Mouse (Mus musculus) WW6 (cell line): ENCODE measurements around the gene Ism2.
A peak's percentile ranks its signal among the peaks of the same experiment; 100 is the strongest.
"Not testable (repeated sequence)": the region's sequence is repeated elsewhere in the genome, so short reads cannot be mapped to it uniquely, and the experiment has no call there.

ENCODE experiments used
- DNase-seq: peaks from one replicate; pipeline ENCODE4 v3.0.0-alpha.2; 2013; ENCODE audit warnings: low read depth, low spot score

Gene Ism2

DNA sequence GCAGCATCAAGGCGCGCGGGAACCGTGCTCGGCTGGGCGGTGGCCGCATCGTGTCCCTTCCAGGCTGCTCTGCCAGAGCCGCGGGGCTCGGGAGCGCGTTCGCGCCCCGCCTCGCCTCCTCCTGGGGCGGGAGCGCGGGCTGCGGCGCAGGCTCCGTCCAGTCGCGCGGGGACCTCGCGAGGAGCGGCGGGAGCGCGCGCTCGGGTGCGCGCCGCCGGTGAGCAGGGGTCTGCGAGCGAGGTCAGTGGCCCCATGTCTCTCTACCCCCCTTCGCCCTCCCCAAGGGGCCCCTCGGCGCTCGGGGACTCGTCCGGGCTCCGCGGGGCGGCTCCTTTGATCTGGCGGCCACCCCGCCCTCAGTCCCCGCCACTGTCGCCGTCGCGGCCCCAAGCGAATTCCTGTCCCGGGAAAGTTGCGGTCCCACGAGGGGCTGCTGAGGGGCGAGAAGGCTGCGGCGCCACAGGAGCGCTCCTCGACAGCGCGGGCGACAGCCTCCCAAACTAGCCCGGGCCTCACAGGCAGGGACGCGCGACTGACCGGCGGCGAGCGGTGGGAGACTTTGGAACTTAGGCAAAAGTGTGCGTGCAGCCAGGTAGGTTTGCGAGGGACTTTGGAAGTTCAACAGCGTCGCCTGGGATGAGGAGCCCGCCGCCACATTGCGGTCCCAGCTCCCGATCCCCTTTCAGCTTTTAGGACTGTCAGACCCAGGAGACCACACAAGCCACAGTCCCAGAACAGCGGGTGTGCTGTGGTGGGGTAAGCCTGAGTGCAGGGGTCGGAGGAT lies at the start of gene Ism2:
Ism2 (minus strand) TSS at position 49 of the 784 bp plus-strand sequence.
- no peak for DNase-seq

DNA sequence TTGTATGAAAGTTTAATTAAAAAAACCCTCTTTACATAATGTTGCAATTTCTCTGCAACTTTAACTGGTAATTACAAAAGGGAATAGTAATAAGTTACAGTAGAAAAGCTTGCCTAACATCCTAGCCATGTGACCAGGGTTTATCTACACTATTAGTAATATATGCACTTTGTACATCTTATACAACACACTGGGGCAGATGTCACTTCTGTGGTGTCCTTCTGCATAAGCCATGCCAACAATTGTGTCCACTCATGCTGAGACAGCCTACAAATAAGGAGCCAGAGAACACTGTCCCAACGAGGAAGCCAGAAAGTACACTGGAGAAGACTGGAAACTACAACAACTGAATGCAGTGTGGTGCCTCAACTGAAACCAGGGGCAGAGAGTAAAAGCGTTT lies 48.5 kb upstream of the Ism2 start:
- no peak for DNase-seq

DNA sequence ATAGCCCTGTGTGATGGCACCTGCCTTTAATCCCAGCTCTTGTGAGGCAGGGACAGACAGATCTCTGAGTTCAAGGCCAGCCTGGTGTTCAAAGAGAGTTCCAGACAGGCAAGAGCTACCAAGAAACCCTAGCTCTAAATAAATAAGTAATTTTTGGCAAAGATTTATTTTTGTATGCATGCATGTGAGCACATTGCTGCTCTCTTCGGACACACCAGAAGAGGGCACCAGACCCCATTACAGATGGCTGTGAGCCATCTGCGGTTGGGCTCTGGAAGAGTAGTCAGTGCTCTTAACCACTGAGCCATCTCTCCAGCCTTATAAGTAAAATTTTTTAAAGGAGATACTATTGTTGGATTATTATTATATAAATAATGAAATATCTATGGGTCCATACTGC lies 48.0 kb upstream of the Ism2 start:
- no peak for DNase-seq

DNA sequence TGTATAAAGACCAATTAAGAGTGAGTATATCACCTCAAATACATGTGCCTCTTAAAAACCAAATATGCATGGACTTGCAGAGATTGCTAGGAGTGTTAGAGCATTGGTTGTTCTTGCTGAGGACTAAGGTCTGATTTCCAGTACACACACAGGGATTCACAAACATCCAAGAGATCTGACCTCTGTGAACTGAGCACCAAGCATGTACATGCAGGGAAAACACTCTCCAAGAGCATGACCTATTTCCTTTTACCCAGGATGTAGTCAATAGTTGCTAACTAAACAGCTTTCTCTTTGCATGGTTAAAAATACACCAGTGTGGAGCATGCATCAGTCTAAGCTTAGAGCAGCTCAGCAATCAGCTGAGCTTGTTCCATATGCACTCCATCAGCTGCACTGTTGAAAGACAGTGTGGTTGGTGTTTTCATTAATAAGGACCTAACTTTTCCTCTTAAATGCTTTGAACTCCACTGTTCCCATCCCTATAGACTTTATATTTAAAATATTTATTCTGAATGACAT lies 43.6 kb upstream of the Ism2 start:
- no peak for DNase-seq

DNA sequence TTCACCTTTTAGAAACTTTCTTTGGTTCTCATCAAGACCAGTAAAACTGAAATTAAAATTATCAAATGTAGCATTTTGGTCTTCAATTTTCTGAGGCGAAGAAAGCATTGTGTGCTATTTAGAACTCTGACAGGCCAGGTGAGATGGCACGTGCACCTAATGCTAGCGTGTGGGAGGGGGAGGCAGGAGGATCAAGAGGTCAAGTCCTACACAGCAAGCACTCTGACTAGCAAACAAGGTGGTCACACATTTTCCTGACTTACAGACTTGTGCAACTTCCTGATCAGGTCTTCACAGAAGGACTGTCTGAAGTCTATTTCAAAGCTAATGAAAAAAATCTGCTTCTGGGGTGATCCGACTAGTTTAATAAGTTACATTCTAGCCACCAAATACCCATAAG lies 38.6 kb upstream of the Ism2 start:
- DNase-seq = no peak

DNA sequence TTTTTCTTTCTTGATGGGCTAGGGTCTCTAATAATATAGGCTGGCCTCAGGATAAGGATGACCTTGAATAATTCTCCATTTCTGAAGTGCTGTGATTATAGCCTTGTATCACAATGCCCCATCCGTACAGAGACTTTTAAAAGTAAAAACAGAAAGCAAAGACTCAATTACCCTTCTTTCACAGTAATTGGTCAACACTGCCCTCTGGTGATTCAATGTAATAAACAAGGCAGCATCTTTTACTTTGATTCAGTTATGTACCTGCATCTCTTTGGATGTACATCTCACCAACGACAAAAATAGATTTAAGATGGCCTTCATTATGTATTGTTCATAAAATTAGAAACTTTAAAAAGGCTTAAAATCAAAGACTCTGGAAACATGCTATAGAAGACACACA lies 35.4 kb upstream of the Ism2 start:
- no peak for DNase-seq

DNA sequence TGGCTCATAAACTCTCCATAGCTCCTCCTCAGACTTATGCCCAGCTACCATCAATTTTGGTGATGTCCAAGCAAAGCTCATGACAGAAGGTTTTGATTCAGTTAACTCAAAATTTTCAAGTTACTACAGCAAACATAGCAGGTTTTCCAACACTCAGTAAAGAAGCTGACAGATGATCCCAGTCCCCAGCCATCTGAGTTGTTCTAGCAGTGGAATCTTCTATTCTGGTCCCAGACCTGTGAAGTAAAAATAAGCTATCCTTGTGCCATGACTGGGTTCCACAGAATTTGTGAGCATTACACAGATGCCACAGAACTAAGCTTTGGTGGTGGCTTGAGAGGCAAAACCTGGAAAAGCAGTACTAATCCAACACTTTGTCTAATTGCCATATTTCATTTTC lies 34.3 kb upstream of the Ism2 start:
- no peak for DNase-seq

DNA sequence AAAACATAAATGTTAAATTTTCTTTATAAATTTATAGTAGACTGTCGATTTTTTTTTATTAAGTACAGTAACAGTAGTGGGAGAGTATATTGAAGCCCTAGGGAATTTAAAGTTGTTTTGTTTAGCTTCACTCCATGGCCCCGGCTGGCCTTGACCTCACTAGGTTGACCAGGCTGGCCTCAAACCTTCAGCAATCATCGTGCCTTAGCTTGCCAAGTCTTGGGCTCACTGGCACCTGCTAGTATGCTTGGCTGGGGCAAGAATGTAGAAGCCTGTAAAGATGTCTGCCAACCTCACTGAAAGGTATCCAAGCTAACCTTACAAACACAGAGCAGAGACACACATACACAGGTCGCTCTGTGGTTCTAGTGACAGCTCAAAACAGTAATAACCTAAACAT lies 33.0 kb upstream of the Ism2 start:
- no peak for DNase-seq

DNA sequence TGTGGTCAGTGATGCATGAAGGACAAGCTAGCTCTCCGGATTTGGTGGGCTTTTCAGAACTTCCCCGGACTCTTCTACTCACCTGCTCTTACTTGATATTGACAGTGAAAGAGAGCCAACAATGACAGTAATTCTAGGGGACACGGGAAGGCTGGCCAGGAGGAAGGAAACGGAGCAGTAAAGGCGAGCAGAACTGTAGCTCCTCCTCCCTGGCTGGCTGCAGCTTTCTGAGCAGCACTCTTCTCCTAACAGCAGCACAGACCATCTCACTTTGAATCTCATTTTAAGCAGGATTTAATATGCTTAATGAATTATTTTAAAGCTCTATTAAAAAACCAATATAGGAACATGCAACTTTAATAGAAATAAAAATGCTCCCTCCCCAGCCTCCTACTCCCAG lies 32.4 kb upstream of the Ism2 start:
- no peak for DNase-seq

DNA sequence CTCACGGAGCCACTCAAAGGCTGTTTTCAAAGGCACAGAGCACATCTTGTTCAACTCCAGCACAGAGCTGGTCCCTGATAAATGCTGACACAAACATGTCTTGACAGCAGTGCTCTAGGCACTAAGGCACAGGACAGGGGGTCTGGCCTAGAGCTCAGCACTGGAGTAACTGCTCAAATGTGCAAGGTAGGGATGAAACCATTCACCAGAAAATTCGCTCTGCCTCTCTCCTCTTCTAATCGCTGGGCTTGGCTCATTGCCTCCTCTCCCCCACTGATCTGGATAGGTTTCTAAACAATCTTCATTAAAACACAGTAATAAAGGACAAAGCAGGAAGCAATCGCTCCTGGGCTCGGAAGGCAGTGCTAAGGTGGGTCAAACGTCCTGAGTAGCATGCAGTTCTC lies 31.6 kb upstream of the Ism2 start:
- DNase-seq = no peak

DNA sequence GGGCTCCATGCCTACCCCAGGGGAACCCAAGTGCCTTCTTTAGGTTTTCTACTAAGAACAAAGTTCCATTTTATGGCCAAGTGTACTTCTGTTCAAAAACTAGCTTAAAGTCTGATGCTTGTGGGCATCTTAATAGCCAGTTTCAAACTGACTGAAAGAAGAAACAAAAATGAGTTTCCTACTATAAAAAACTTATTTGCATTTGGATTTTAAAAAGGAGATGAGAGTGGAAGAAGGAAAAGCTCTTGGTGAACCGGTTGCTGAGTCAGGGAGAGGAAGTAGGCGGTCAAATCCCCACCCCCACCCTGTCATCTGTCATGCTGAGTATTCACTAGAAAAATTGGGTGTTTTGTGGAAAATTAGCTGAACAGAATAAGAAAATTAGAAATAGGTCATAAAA lies 30.7 kb upstream of the Ism2 start:
- DNase-seq = no peak

DNA sequence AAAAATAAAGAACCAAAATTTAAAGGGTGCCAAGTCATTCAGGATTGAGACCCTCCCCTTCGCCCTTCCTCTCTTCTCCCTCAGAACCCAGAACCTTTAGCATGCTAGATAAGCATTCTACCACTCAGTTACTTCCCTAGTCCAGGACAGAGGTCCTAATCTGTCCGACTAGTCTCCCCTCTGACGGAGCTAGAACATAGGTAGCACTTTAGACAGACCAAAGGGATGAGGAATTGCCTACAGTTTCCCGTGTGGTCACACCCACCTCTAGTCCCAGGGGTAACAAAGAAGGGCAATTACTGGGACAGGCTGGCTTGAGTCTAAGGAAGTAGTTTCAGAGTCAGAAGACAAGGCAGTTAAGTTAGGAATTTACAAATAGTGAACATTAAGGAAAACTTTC lies 28.5 kb upstream of the Ism2 start:
- DNase-seq = no peak

DNA sequence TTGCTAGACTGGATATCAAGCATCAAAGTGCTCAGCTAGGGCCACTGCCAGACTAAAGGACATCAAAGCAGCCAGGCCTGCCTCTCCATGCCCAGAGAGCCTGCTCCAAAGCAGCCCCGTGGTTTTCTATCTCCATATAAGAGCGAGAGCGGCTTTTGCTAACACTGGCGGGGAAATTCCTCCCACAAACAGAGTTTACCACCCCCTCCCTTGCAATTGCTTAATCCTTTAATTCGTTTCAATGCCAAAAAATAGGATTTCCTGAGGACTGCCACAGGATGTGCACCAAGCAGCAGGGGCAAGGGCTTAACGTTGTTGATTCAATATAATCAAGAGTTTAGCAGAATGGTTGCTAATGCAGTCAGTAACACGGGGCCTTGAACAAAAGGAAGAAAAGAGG lies 28.1 kb upstream of the Ism2 start:
- DNase-seq = no peak

DNA sequence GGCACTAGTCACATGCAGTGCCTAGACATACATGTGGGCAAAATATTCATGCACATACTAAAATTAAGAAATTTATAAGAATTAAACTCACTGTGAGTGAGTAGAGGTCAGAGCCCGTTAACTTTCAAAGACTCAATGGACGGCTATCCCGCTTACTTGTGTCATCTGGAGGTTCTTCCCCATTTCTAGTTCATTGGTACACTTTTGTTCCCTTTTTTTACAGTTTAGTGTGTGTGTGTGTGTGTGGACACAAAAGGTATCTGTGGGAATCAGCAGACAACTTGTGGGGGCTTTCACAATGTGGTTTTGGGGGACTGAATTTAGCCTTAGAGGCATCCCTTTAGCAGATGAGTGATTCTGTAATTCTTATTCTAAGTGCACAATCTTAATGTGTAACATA lies 25.9 kb upstream of the Ism2 start:
- no peak for DNase-seq

DNA sequence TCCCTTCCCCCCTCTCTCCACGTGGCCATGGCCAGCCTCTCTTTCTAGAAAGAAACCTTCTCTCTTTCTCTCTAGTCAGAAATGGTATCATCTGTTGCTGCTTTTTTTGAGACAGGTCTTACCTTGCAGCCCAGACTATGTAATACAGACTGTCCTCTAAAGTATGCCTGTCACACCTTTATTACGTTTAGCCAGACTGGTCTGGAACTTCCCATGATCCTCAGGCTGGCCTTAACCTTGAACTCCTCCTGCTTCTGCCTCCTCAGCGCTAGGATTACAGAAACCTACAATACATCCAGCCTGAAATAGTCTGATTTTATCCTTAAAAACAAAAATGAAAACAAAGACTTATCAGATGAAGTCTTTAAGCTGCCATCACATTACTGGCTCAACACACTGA lies 19.7 kb upstream of the Ism2 start:
- no peak for DNase-seq

DNA sequence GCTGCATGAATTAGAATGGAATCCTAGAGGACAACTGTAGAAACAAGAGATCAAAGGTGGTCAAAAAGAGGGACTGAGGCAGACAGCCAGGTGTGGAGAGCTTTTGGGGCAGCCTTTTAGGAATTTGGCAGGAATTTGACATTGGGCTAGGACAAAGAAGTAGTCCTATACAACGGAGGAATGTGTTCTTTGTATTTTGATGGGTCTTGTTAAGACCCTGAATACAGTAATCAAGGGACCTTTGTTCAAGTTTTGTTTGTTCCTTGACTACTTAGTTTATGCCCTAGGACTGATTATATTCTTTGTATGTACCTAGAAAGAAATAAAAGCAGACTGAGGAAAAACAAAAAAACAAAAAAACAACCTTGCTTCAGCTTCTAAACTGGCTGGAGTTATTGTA lies 18.4 kb upstream of the Ism2 start:
- peak; percentile 76 for DNase-seq

DNA sequence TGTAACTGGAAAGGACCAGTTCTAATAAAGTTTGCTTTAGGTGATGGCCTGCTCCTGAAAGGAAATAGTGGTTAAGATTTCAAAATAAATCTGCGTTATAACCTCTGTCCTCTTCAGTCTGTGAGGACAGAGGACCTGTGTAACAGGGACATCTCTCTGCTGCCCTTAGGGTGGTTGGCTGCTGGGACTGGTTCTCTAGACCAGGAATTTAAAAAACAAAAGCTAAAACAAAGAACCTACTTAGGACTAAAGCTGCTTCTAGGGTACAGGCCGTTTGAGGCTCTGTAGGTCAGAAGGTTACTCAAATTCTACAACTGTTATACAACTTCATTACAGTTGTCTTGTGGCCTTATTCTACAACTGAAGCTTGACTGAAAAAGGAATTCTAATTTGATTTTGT lies 13.6 kb upstream of the Ism2 start:
- DNase-seq = no peak

DNA sequence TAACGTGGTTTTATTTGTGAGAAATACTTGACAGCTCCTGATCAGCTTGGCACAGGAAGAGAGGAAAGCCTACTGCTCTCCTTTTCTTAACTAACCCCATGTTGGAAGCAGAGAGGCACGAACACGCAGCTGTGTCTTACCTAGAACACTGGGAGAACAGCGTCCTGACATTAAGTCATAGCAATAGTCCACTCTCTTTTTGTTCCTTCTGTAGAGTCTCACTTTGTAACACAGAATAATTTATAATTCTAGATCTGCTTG lies 7.0 kb upstream of the Ism2 start:
- not testable (repeated sequence) for DNase-seq

DNA sequence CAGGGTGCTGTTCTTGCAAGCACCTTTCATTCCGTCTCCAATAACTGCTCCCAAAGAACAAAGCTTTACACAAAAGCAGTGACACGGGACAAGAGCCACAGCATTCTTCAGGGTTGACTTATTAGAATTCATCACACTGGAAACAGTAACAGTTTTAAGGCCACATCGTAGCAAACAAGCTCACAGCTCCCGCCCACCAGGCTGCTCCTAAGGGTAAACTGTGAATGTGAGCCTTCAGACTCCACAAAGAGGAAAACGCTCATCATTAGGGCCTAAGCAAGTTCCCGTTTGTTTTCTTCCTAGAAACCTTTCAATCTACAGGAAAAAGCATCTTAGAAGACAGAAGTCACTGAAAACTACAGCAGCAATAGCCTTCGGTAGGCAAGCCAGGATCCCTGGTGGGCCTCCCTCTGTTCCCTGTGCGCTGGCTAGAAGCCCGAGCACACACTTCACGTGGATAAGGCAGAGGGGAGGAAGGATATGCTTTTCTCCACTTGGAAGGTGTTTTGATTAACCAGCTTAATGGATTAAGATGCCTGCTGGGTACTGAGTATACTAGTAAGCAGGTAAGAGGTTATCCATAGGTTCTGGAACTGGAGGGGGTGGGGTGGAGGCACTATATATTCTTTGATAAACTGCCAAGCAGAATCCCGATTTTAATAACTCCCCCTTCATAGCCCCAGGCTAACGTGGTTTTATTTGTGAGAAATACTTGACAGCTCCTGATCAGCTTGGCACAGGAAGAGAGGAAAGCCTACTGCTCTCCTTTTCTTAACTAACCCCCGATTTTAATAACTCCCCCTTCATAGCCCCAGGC lies 6.5 kb upstream of the Ism2 start:
- no peak for DNase-seq

DNA sequence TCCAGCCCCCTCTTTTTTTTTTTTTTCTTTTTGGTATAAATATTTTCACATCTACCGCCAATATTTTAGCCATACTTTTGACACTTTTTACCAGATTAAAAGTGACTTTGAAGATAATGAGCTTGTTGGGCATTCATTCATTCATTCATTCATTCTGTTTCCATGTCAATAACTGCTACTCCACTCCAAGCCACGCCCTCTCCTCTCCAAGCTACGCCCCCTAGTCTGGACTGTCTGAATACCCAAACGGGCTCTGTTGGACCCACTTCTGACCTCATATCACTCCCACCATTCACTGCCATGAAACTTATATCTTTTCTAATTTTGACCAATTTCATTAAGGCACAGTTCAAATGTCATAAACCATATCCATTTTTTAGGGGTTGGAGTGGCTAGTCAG lies 1.7 kb upstream of the Ism2 start:
- no peak for DNase-seq

DNA sequence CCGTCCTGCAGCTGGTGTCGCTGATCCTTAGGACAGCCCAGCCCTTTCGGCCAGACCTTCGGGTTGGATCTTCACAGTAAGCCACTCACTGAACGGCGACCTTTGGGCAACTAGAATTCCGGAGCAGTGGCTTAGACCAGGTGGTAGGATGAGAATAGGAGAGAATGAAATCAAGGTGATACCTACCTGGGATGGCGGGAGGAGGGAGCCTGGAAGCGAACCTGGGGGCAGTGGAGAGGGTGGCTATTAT lies 861 bp upstream of the Ism2 start:
- no peak for DNase-seq

DNA sequence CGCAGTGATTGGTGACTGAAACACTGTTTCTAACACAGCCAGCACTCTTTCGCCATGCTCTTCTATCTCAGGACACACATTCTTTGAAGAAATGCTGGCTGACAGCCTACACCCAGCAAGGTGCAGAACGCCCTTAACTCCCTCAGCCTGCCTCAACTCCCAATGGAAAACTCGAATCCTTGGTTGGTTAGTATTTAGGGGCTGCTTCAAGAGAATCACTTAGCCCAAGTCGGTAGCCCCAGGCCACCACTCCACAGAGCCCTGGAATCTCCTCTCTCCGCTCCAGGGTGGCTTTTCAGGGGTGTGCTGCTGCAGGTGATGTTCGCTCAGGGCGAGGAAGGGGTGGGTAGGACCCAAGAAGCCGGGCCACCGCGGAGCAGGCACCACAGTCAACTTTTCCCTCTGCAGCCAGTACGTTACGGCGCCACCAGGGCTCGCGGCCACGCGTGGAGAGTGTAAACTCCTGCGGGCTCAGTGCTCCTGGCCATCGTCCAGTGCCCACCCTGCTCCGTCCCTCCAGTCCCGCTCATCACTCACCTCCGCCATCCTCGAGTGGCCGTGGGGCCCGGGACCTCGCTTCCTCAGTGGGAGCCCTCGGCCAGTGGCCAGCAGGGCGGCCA lies 358 bp downstream of the Ism2 start:
- DNase-seq = no peak

DNA sequence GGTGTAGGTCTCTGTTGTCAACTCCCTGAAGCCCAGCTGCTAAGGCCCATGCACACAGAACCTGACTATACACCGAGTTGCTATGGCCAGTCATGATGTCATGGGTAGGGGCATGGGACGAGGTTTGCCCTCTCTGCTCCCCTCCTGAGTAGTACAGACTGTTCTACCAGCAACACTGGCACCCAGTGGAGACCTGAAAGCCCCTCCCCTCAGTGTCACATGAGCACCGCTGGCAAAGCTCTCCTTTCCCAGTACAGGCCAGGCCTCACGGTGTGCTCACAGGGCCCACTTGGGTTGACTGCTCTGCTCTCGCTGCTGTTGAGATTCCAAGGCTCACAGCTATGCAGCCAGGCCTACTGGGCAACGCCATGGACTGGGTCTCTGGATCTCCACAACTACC lies 5.6 kb downstream of the Ism2 start:
- no peak for DNase-seq
